Mouse (Mus musculus) limb, embryonic 14.5 days (tissue): ENCODE data around the gene Nfxl1. TPM values are rescaled to one million over a fixed set of nuclear protein-coding genes. Genes with fewer than 3 reads are reported as not detected.

Source experiments
- ATAC-seq: fragments of 200-750 bp; cut with Nextera tagmentation; 2 replicates; pipeline ENCODE4 v1.8.0; 2017; ENCODE audit warnings: low read depth, moderate number of reproducible peaks, moderate TSS enrichment; ENCODE audit not compliant: low FRiP score
- DNase-seq: peaks from one replicate; pipeline ENCODE4 v3.0.0-alpha.2; 2015; ENCODE audit warnings: low spot score
- H3K27ac ChIP-seq: fragments of 300-500 bp; sonication (generic); replicated peaks from 2 replicates; pipeline ENCODE4 v1.5.1; 2014; ENCODE audit warnings: low read depth, mild to moderate bottlenecking, low read length, moderate library complexity, mixed read lengths
- H3K27me3 ChIP-seq: fragments of 300-500 bp; sonication (generic); 2 replicates; pipeline ENCODE4 v1.6.1; 2014; ENCODE audit warnings: low read length, mixed read lengths; ENCODE audit not compliant: control insufficient read depth, insufficient read depth
- H3K36me3 ChIP-seq: fragments of 300-500 bp; sonication (generic); 2 replicates; pipeline ENCODE4 v1.6.1; 2014; ENCODE audit warnings: mild to moderate bottlenecking, low read length, moderate library complexity, mixed read lengths; ENCODE audit not compliant: control insufficient read depth, insufficient read depth
- H3K4me1 ChIP-seq: fragments of 300-500 bp; sonication (generic); 2 replicates; pipeline ENCODE4 v1.6.1; 2014; ENCODE audit warnings: antibody characterized with exemption, low read length, mixed read lengths; ENCODE audit not compliant: control insufficient read depth, insufficient read depth
- H3K4me2 ChIP-seq: fragments of 300-500 bp; sonication (generic); replicated peaks from 2 replicates; pipeline ENCODE4 v1.6.1; 2014; ENCODE audit warnings: low read depth, mild to moderate bottlenecking, low read length, moderate library complexity; ENCODE audit not compliant: severe bottlenecking
- H3K4me3 ChIP-seq: fragments of 300-500 bp; sonication (generic); replicated peaks from 2 replicates; pipeline ENCODE4 v1.5.1; 2014; ENCODE audit warnings: low read length
- H3K9ac ChIP-seq: fragments of 300-500 bp; sonication (generic); 2 replicates; pipeline ENCODE4 v1.6.1; 2014; ENCODE audit warnings: mild to moderate bottlenecking, low read depth, low read length, moderate library complexity; ENCODE audit not compliant: severe bottlenecking
- H3K9me3 ChIP-seq: fragments of 300-500 bp; sonication (generic); 2 replicates; pipeline ENCODE4 v1.6.1; 2016; ENCODE audit warnings: low read length; ENCODE audit not compliant: control insufficient read depth
- POLR2A ChIP-seq: fragments of 200-500 bp; IDR thresholded peaks from 2 replicates; pipeline ENCODE4 v1.8.0; 2012; ENCODE audit warnings: inconsistent platforms, mild to moderate bottlenecking, moderate library complexity, borderline replicate concordance; ENCODE audit not compliant: insufficient read depth, insufficient read length; ENCODE audit errors: extremely low read depth
- WGBS: fragments of 180-500 bp; shearing (Covaris S2); extraction: QIAGEN DNeasy Blood & Tissue Kit; methylation state at CpG from one replicate; pipeline ENCODE4 v1.1.7; 2014; 5-methylcytosine and 5-hydroxymethylcytosine counted together
- polyA plus RNA-seq, 2 experiments: library from polyadenylated mRNA; depleted of rRNA in 1 of 2; stranded (reverse) in 1 of 2; unstranded in 1 of 2; fragments of >200 nt; fragmentation: Nextera tagmentation in 1 of 2; extraction: Ambion mirVana in 1 of 2; gene quantifications; 2 replicates each; pipeline versions ENCODE4 v1.2.1 to v1.2.3; 2012 to 2014

Gene Nfxl1
- polyA plus RNA-seq, 2 experiments, result 25.2 to 31.0 TPM

- 55% methylated on average over 4 of the region's 4 CpGs for WGBS
- ATAC-seq (no peak), DNase-seq (no peak)
- no peak overlapping the region for H3K4me2 ChIP-seq
- H3K27me3 ChIP-seq, result 0 out of 2 replicates have a peak, but pooled peaks cover 3% of the 10 kb centered on the region
- TF ChIP-seq POLR2A, result no peak
- no peaks in the 10 kb centered on the region for H3K36me3 ChIP-seq
- no peak overlapping the region for H3K27ac ChIP-seq
- H3K4me1 ChIP-seq, result peaks cover 6% of the 10 kb centered on the region; the same call in 1 of the 2 replicates
- H3K9ac ChIP-seq, result no peak overlapping the region
- no peaks in the 10 kb centered on the region for H3K9me3 ChIP-seq
- no peak overlapping the region for H3K4me3 ChIP-seq
Observed at GRCm38 (mm10) chr5:72496756-72497155, 62.7 kb downstream of the Nfxl1 start.

GRCm38 (mm10) chr5:72493906-72494305, 65.6 kb downstream of the Nfxl1 start:
- Histone ChIP-seq H3K4me1 (peaks cover 6% of the 10 kb centered on the region; the same call in 1 of the 2 replicates), H3K27me3 (no peaks in the 10 kb centered on the region), H3K4me2 (no peak overlapping the region), H3K36me3 (no peaks in the 10 kb centered on the region), H3K9me3 (no peaks in the 10 kb centered on the region), H3K4me3 (no peak overlapping the region), H3K27ac (no peak overlapping the region), H3K9ac (no peak overlapping the region)
- TF ChIP-seq POLR2A, result no peak
- DNase-seq, result no peak
- 71% methylated on average over 7 of the region's 7 CpGs for WGBS
- ATAC-seq, result no peak

GRCm38 (mm10) chr5:72491232-72491631, 68.3 kb downstream of the Nfxl1 start:
- no peak overlapping the region for H3K27ac ChIP-seq
- no peak overlapping the region for H3K9ac ChIP-seq
- no peak overlapping the region for H3K4me3 ChIP-seq
- no peaks in the 10 kb centered on the region for H3K27me3 ChIP-seq
- no peak for DNase-seq
- H3K36me3 ChIP-seq, result no peaks in the 10 kb centered on the region
- H3K4me2 ChIP-seq, result no peak overlapping the region
- 46% methylated on average over 2 of the region's 2 CpGs for WGBS
- no peak for ATAC-seq
- peaks cover 4% of the 10 kb centered on the region; the same call in 1 of the 2 replicates for H3K4me1 ChIP-seq
- TF ChIP-seq POLR2A, result no peak
- no peaks in the 10 kb centered on the region for H3K9me3 ChIP-seq

GRCm38 (mm10) chr5:72480456-72480855, 79.0 kb downstream of the Nfxl1 start:
- WGBS, result 21% methylated on average over 7 of the region's 7 CpGs
- Histone ChIP-seq H3K27ac (no peak overlapping the region), H3K36me3 (no peaks in the 10 kb centered on the region), H3K27me3 (no peaks in the 10 kb centered on the region), H3K9ac (no peak overlapping the region), H3K4me3 (no peak overlapping the region), H3K9me3 (no peaks in the 10 kb centered on the region), H3K4me1 (no peaks in the 10 kb centered on the region), H3K4me2 (no peak overlapping the region)
- ATAC-seq (no peak), DNase-seq (no peak)
- TF ChIP-seq POLR2A, result no peak

- ATAC-seq (no peak), DNase-seq (no peak)
- H3K9ac ChIP-seq, result no peak overlapping the region
- H3K27ac ChIP-seq, result no peak overlapping the region
- no peak overlapping the region for H3K4me2 ChIP-seq
- H3K4me3 ChIP-seq, result no peak overlapping the region
- H3K9me3 ChIP-seq, result no peaks in the 10 kb centered on the region
- WGBS, result 68% methylated on average over 12 of the region's 12 CpGs
- TF ChIP-seq POLR2A, result no peak
- H3K27me3 ChIP-seq, result no peaks in the 10 kb centered on the region
- no peaks in the 10 kb centered on the region for H3K4me1 ChIP-seq
- no peaks in the 10 kb centered on the region for H3K36me3 ChIP-seq
Observed at GRCm38 (mm10) chr5:72472317-72473009, 87.0 kb downstream of the Nfxl1 start.
